Mouse (Mus musculus) lung, postnatal 0 days (tissue): Measurements from ENCODE around the gene Smpd1. TPM values are rescaled to one million over a fixed set of nuclear protein-coding genes. Genes with fewer than 3 reads are reported as not detected.

Experiments
- ATAC-seq: fragments of 200-750 bp; cut with Nextera tagmentation; 2 replicates; pipeline ENCODE4 v1.8.0; 2017; ENCODE audit warnings: moderate library complexity
- DNase-seq: peaks from one replicate; pipeline ENCODE4 v3.0.0-alpha.2; 2016; ENCODE audit warnings: low spot score
- H3K27ac ChIP-seq: fragments of 300-500 bp; sonication (generic); 2 replicates; pipeline ENCODE4 v1.5.1; 2014; ENCODE audit warnings: antibody characterized with exemption, mild to moderate bottlenecking, low read length, mixed read lengths
- H3K27me3 ChIP-seq: fragments of 300-500 bp; sonication (generic); replicated peaks from 2 replicates; pipeline ENCODE4 v1.6.1; 2014; ENCODE audit warnings: low read length, mixed read lengths; ENCODE audit not compliant: insufficient read depth
- H3K36me3 ChIP-seq: fragments of 300-500 bp; sonication (generic); 2 replicates; pipeline ENCODE4 v1.6.1; 2014; ENCODE audit warnings: low read length, mixed read lengths; ENCODE audit not compliant: insufficient read depth
- H3K4me1 ChIP-seq: fragments of 300-500 bp; sonication (generic); 2 replicates; pipeline ENCODE4 v1.6.1; 2014; ENCODE audit warnings: antibody characterized with exemption, low read depth, low read length, mixed read lengths; ENCODE audit not compliant: insufficient read depth
- H3K4me2 ChIP-seq: fragments of 300-500 bp; sonication (generic); replicated peaks from 2 replicates; pipeline ENCODE4 v1.6.1; 2014; ENCODE audit warnings: low read depth, mild to moderate bottlenecking, low read length, moderate library complexity, mixed read lengths
- H3K4me3 ChIP-seq: fragments of 300-500 bp; sonication (generic); 2 replicates; pipeline ENCODE4 v1.5.1; 2014; ENCODE audit warnings: low read depth, low read length
- H3K9ac ChIP-seq: fragments of 300-500 bp; sonication (generic); replicated peaks from 2 replicates; pipeline ENCODE4 v1.6.1; 2014; ENCODE audit warnings: low read depth, mild to moderate bottlenecking
- H3K9me3 ChIP-seq: fragments of 300-500 bp; sonication (generic); 2 replicates; pipeline ENCODE4 v1.6.1; 2016; ENCODE audit warnings: low read length, mixed read lengths
- CTCF ChIP-seq: IDR thresholded peaks from 2 replicates; pipeline ENCODE4 v1.5.1; 2016; ENCODE audit warnings: antibody characterized with exemption, mild to moderate bottlenecking
- EP300 ChIP-seq: IDR thresholded peaks from 2 replicates; pipeline ENCODE4 v1.6.1; 2016; ENCODE audit warnings: antibody characterized with exemption, mild to moderate bottlenecking, control low read depth
- WGBS: fragments of 180-500 bp; shearing (Covaris S2); extraction: QIAGEN DNeasy Blood & Tissue Kit; methylation state at CpG from one replicate; pipeline ENCODE4 v1.1.7; 2014; 5-methylcytosine and 5-hydroxymethylcytosine counted together
- polyA plus RNA-seq: library from polyadenylated mRNA; unstranded; fragments of >200 nt; fragmentation: Nextera tagmentation; extraction: Ambion mirVana; gene quantifications from 2 replicates; pipeline ENCODE4 v1.2.1, GENCODE M21; 2015

Gene Smpd1
- polyA plus RNA-seq, 1 experiment from 2014 or later: 57.1 TPM

DNA sequence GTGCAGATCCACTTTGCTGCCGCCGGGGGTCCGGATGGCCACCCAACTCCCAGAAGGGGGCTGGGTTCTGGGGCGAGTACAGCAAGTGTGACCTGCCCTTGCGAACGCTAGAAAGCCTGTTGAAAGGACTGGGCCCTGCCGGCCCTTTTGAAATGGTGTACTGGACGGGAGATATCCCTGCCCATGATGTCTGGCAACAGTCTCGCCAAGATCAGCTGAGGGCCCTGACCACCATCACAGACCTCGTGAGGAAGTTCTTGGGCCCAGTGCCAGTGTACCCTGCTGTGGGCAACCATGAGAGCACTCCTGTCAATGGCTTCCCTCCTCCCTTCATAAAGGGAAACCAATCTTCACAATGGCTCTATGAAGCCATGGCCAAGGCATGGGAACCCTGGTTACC, 1.4 kb downstream of the Smpd1 start:
- Histone ChIP-seq H3K27ac (no peak overlapping the region), H3K4me2 (peak overlapping the region; percentile 83; the same call in 1 of the 2 replicates), H3K4me1 (peaks cover 10% of the 10 kb centered on the region; the same call in 1 of the 2 replicates), H3K4me3 (no peak overlapping the region), H3K9me3 (no peaks in the 10 kb centered on the region), H3K27me3 (no peaks in the 10 kb centered on the region), H3K9ac (no peak overlapping the region), H3K36me3 (0 out of 2 replicates have a peak, but pooled peaks cover 3% of the 10 kb centered on the region)
- 80% methylated on average over 10 of the region's 10 CpGs for WGBS
- DNase-seq: no peak
- ATAC-seq: no peak
- TF ChIP-seq EP300 (no peak), CTCF (no peak)

DNA sequence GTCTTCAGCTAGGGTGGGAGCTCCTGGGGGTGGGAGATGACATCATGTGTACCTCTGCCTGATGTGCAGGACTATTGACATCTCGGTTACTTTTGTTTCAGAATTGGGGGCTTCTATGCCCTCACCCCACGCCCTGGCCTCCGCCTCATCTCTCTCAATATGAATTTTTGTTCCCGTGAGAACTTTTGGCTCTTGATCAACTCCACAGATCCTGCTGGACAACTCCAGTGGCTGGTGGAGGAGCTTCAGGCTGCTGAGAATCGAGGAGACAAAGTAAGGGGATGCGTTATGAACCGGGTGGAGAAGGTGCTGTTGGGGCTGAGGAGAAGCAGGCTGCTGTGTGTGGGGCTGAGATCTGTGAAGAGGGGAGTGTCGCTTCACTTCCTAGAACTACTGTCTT, 2.2 kb downstream of the Smpd1 start:
- WGBS: 81% methylated on average over 8 of the region's 8 CpGs
- H3K27me3 ChIP-seq: no peaks in the 10 kb centered on the region
- no peak for DNase-seq
- no peak overlapping the region for H3K27ac ChIP-seq
- no peak overlapping the region for H3K4me2 ChIP-seq
- H3K9ac ChIP-seq: no peak overlapping the region
- H3K4me3 ChIP-seq: no peak overlapping the region
- H3K36me3 ChIP-seq: peaks cover 3% of the 10 kb centered on the region; the same call in 1 of the 2 replicates
- TF ChIP-seq CTCF (no peak), EP300 (no peak)
- H3K4me1 ChIP-seq: peaks cover 10% of the 10 kb centered on the region; the same call in 1 of the 2 replicates
- no peak for ATAC-seq
- no peaks in the 10 kb centered on the region for H3K9me3 ChIP-seq

DNA sequence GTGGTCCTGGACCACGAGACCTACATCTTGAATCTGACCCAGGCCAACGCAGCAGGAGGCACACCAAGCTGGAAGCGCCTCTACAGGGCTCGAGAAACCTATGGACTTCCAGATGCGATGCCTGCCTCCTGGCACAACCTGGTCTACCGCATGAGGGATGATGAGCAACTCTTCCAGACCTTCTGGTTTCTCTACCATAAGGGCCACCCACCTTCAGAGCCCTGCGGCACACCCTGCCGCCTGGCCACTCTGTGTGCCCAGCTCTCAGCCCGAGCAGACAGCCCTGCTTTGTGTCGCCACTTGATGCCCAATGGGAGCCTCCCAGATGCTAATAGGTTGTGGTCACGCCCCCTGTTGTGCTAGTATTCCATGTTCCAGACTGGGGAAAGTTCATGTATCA, 3.5 kb downstream of the Smpd1 start:
- H3K4me3 ChIP-seq: no peak overlapping the region

DNA sequence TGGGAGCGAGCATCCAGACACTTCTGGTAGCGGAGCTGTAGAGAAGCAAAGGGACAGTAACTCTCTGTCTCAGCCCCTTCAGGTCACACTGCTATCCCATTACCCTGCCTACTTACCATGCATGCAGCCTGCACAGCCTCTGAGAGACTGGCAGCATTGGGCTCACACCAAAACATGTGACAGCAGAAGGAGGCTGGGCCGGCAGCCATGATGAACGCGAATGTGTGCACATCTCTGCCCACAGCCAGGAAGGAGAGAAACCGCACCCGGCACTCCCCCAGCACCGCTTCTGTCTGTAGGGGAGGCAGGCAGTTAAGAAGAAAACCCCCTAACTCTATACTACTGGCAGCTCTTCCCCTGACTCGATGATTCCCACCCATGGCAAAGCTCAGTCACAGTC, 4.9 kb downstream of the Smpd1 start:
- no peak for ATAC-seq
- Histone ChIP-seq H3K36me3 (peaks cover 10% of the 10 kb centered on the region; the same call in 1 of the 2 replicates), H3K4me3 (no peak overlapping the region), H3K4me1 (peaks cover 10% of the 10 kb centered on the region; the same call in 1 of the 2 replicates), H3K27ac (no peak overlapping the region), H3K9ac (no peak overlapping the region), H3K27me3 (no peaks in the 10 kb centered on the region), H3K9me3 (no peaks in the 10 kb centered on the region), H3K4me2 (no peak overlapping the region)
- no peak for DNase-seq
- 93% methylated on average over 9 of the region's 9 CpGs for WGBS
- TF ChIP-seq EP300: no peak
- no peak for TF ChIP-seq CTCF

More for the DNA sequence above, 3.5 kb downstream of the Smpd1 start:
- WGBS: 85% methylated on average over 11 of the region's 11 CpGs
- ATAC-seq (no peak), DNase-seq (no peak)
- peaks cover 10% of the 10 kb centered on the region; the same call in 1 of the 2 replicates for H3K4me1 ChIP-seq
- no peaks in the 10 kb centered on the region for H3K27me3 ChIP-seq
- H3K27ac ChIP-seq: no peak overlapping the region
- peaks cover 10% of the 10 kb centered on the region; the same call in 1 of the 2 replicates for H3K36me3 ChIP-seq
- no peaks in the 10 kb centered on the region for H3K9me3 ChIP-seq
- no peak overlapping the region for H3K9ac ChIP-seq
- H3K4me2 ChIP-seq: no peak overlapping the region
- TF ChIP-seq CTCF (no peak), EP300 (no peak)

DNA sequence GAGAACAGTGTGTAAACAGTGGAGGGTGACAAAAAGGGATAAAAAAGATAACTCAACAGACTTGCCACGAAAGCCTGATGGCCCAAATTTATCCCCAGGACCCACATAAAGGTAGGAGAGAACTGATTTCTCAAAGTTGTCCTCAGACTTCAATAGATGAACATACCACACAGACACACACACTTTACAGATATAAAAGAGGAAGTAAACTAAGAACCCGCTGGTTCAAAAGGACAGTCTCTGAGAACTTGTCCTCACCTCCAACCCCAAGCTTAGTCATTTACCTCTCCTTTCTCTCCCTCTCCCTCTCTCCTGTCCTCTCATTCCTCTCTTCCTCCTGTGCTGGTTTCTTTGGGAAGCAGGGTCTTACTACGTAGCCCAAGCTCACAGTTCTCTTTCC, 8.2 kb downstream of the Smpd1 start:
- Histone ChIP-seq H3K4me1 (no peaks in the 10 kb centered on the region), H3K27ac (no peak overlapping the region), H3K9me3 (no peaks in the 10 kb centered on the region), H3K9ac (no peak overlapping the region), H3K4me2 (no peak overlapping the region), H3K36me3 (peaks cover 17% of the 10 kb centered on the region), H3K27me3 (no peaks in the 10 kb centered on the region), H3K4me3 (no peak overlapping the region)
- WGBS: 79% methylated on average over 3 of the region's 3 CpGs
- DNase-seq: no peak
- TF ChIP-seq EP300 (no peak), CTCF (no peak)
- no peak for ATAC-seq

DNA sequence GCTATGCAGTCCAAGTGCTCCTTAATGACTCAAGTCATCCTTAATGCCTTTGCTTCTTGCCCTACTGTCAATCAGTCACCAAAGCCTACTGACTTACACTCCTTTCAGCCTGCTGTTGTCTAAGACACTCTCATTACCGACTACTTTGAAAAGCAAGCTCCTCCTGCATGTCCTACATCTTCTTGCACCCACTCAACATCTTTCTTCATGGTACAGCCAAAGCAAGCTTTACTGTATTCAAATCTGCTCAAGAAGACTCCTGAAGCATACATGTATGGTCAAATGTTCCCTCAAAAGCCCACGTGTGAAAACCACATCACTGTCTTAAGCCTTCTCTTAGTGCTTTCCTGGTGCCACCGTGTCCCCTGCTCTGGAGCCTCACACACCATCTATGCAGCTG, 9.2 kb downstream of the Smpd1 start:
- no peak overlapping the region for H3K27ac ChIP-seq
- H3K9me3 ChIP-seq: no peaks in the 10 kb centered on the region
- WGBS: 74% methylated on average over 3 of the region's 3 CpGs
- no peak overlapping the region for H3K4me2 ChIP-seq
- peaks cover 15% of the 10 kb centered on the region for H3K36me3 ChIP-seq
- no peaks in the 10 kb centered on the region for H3K4me1 ChIP-seq
- no peak for ATAC-seq
- DNase-seq: no peak
- TF ChIP-seq CTCF: no peak
- TF ChIP-seq EP300: no peak
- no peak overlapping the region for H3K9ac ChIP-seq
- no peaks in the 10 kb centered on the region for H3K27me3 ChIP-seq
- no peak overlapping the region for H3K4me3 ChIP-seq
